Mouse (Mus musculus): ENCODE results near the gene Nt5m. TPM values are rescaled to one million over a fixed set of nuclear protein-coding genes. Genes with fewer than 3 reads are reported as not detected.
A peak's percentile ranks its signal among the peaks of the same experiment; 100 is the strongest.

Gene Nt5m
- polyA plus RNA-seq, 1 experiment from 2014 or later: 37.3 TPM

- Histone ChIP-seq H3K27me3 (replicated peaks; ENCODE audit: low read depth, poor library complexity, severe bottlenecking) (no peaks in the 10 kb centered on the region), H3K4me1 (peaks cover 31% of the 10 kb centered on the region), H3K27ac (replicated peaks) (no peak overlapping the region), H3K9me3 (no peaks in the 10 kb centered on the region), H3K4me3 (no peak overlapping the region), H3K36me3 (replicated peaks) (no peaks in the 10 kb centered on the region)
- WGBS: 79% methylated on average over 6 of the region's 6 CpGs
- DNase-seq (ENCODE audit: low spot score): no peak
Measured at GRCm38 (mm10) chr11:59894916-59895315, 55.7 kb downstream of the Nt5m start.

- Histone ChIP-seq H3K27me3 (replicated peaks; ENCODE audit: low read depth, poor library complexity, severe bottlenecking) (no peaks in the 10 kb centered on the region), H3K36me3 (replicated peaks) (no peaks in the 10 kb centered on the region), H3K27ac (replicated peaks) (no peak overlapping the region), H3K4me1 (peaks cover 35% of the 10 kb centered on the region), H3K9me3 (no peaks in the 10 kb centered on the region), H3K4me3 (no peak overlapping the region)
- 82% methylated on average over 8 of the region's 8 CpGs for whole genome bisulfite sequencing
- DNase-seq (ENCODE audit: low spot score): no peak
Measured at GRCm38 (mm10) chr11:59895316-59895715, 56.1 kb downstream of the Nt5m start.

GRCm38 (mm10) chr11:59897981-59898599, 58.8 kb downstream of the Nt5m start:
- DNase-seq (ENCODE audit: low spot score): no peak
- 85% methylated on average over 11 of the region's 11 CpGs for WGBS
- peaks cover 35% of the 10 kb centered on the region for H3K4me1 ChIP-seq

GRCm38 (mm10) chr11:59899711-59900685, 60.8 kb downstream of the Nt5m start:
- H3K9me3 ChIP-seq: no peaks in the 10 kb centered on the region
- H3K4me1 ChIP-seq: peaks cover 21% of the 10 kb centered on the region
- peak overlapping the region; percentile 8; the same call in 1 of the 2 replicates for H3K27ac ChIP-seq (replicated peaks)
- no peaks in the 10 kb centered on the region for H3K36me3 ChIP-seq (replicated peaks)
- no peaks in the 10 kb centered on the region for H3K27me3 ChIP-seq (replicated peaks; ENCODE audit: low read depth, poor library complexity, severe bottlenecking)
- no peak for DNase-seq (ENCODE audit: low spot score)
- H3K4me3 ChIP-seq: no peak overlapping the region
- 57% methylated on average over 13 of the region's 13 CpGs for WGBS

More at GRCm38 (mm10) chr11:59897981-59898599, 58.8 kb downstream of the Nt5m start:
- Histone ChIP-seq H3K27ac (replicated peaks) (no peak overlapping the region), H3K27me3 (replicated peaks; ENCODE audit: low read depth, poor library complexity, severe bottlenecking) (no peaks in the 10 kb centered on the region), H3K4me3 (no peak overlapping the region), H3K36me3 (replicated peaks) (no peaks in the 10 kb centered on the region), H3K9me3 (no peaks in the 10 kb centered on the region)

- DNase-seq (ENCODE audit: low spot score): no peak
- WGBS: 89% methylated on average over 1 of the region's 1 CpGs
- no peaks in the 10 kb centered on the region for H3K27me3 ChIP-seq (replicated peaks; ENCODE audit: low read depth, poor library complexity, severe bottlenecking)
- H3K4me1 ChIP-seq: peaks cover 17% of the 10 kb centered on the region; the same call in 1 of the 2 replicates
- H3K36me3 ChIP-seq (replicated peaks): no peaks in the 10 kb centered on the region
- H3K9me3 ChIP-seq: no peaks in the 10 kb centered on the region
- no peak overlapping the region for H3K4me3 ChIP-seq
- H3K27ac ChIP-seq (replicated peaks): no peak overlapping the region
Measured at GRCm38 (mm10) chr11:59900995-59901394, 61.7 kb downstream of the Nt5m start.

- H3K9me3 ChIP-seq: no peaks in the 10 kb centered on the region
- no peaks in the 10 kb centered on the region for H3K27me3 ChIP-seq (replicated peaks; ENCODE audit: low read depth, poor library complexity, severe bottlenecking)
- H3K36me3 ChIP-seq (replicated peaks): no peaks in the 10 kb centered on the region
- H3K4me1 ChIP-seq: peaks cover 17% of the 10 kb centered on the region; the same call in 1 of the 2 replicates
- no peak for DNase-seq (ENCODE audit: low spot score)
- no peak overlapping the region for H3K4me3 ChIP-seq
- 59% methylated on average over 8 of the region's 8 CpGs for WGBS
- H3K27ac ChIP-seq (replicated peaks): peak overlapping the region; percentile 14; the same call in 1 of the 2 replicates
Measured at GRCm38 (mm10) chr11:59902045-59902726, 62.9 kb downstream of the Nt5m start.

- Histone ChIP-seq H3K27ac (replicated peaks) (no peak overlapping the region), H3K27me3 (replicated peaks; ENCODE audit: low read depth, poor library complexity, severe bottlenecking) (no peaks in the 10 kb centered on the region), H3K36me3 (replicated peaks) (no peaks in the 10 kb centered on the region), H3K4me3 (no peak overlapping the region), H3K9me3 (no peaks in the 10 kb centered on the region), H3K4me1 (peaks cover 3% of the 10 kb centered on the region; the same call in 1 of the 2 replicates)
- DNase-seq (ENCODE audit: low spot score): no peak
- 88% methylated on average over 6 of the region's 6 CpGs for whole genome bisulfite sequencing
Measured at GRCm38 (mm10) chr11:59906521-59907123, 67.4 kb downstream of the Nt5m start.

- Histone ChIP-seq H3K4me1 (no peaks in the 10 kb centered on the region), H3K9me3 (no peaks in the 10 kb centered on the region), H3K36me3 (replicated peaks) (no peaks in the 10 kb centered on the region), H3K27me3 (replicated peaks; ENCODE audit: low read depth, poor library complexity, severe bottlenecking) (no peaks in the 10 kb centered on the region), H3K4me3 (no peak overlapping the region), H3K27ac (replicated peaks) (no peak overlapping the region)
- 71% methylated on average over 3 of the region's 3 CpGs for WGBS
- DNase-seq (ENCODE audit: low spot score): no peak
Measured at GRCm38 (mm10) chr11:59908446-59908845, 69.2 kb downstream of the Nt5m start.

- no peak for DNase-seq (ENCODE audit: low spot score)
- Histone ChIP-seq H3K27me3 (replicated peaks; ENCODE audit: low read depth, poor library complexity, severe bottlenecking) (no peaks in the 10 kb centered on the region), H3K27ac (replicated peaks) (no peak overlapping the region), H3K9me3 (no peaks in the 10 kb centered on the region), H3K36me3 (replicated peaks) (no peaks in the 10 kb centered on the region), H3K4me1 (no peaks in the 10 kb centered on the region), H3K4me3 (no peak overlapping the region)
Measured at GRCm38 (mm10) chr11:59910586-59910985, 71.3 kb downstream of the Nt5m start.

GRCm38 (mm10) chr11:59911523-59911922, 72.3 kb downstream of the Nt5m start:
- no peak for DNase-seq (ENCODE audit: low spot score)
- H3K27ac ChIP-seq (replicated peaks): no peak overlapping the region
- no peaks in the 10 kb centered on the region for H3K9me3 ChIP-seq
- 90% methylated on average over 1 of the region's 1 CpGs for WGBS
- H3K36me3 ChIP-seq (replicated peaks): no peaks in the 10 kb centered on the region
- H3K4me1 ChIP-seq: no peaks in the 10 kb centered on the region
- no peak overlapping the region for H3K4me3 ChIP-seq
- H3K27me3 ChIP-seq (replicated peaks; ENCODE audit: low read depth, poor library complexity, severe bottlenecking): no peaks in the 10 kb centered on the region

GRCm38 (mm10) chr11:59913702-59914101, 74.5 kb downstream of the Nt5m start:
- Histone ChIP-seq H3K4me1 (no peaks in the 10 kb centered on the region), H3K27me3 (replicated peaks; ENCODE audit: low read depth, poor library complexity, severe bottlenecking) (no peaks in the 10 kb centered on the region), H3K27ac (replicated peaks) (no peak overlapping the region), H3K4me3 (no peak overlapping the region), H3K36me3 (replicated peaks) (no peaks in the 10 kb centered on the region), H3K9me3 (no peaks in the 10 kb centered on the region)
- DNase-seq (ENCODE audit: low spot score): no peak
- WGBS: 91% methylated on average over 4 of the region's 4 CpGs

- 60% methylated on average over 4 of the region's 4 CpGs for WGBS
- no peak overlapping the region for H3K27ac ChIP-seq (replicated peaks)
- no peak overlapping the region for H3K4me3 ChIP-seq
- H3K9me3 ChIP-seq: no peaks in the 10 kb centered on the region
- H3K36me3 ChIP-seq (replicated peaks): no peaks in the 10 kb centered on the region
- peaks cover 5% of the 10 kb centered on the region for H3K4me1 ChIP-seq
- H3K27me3 ChIP-seq (replicated peaks; ENCODE audit: low read depth, poor library complexity, severe bottlenecking): no peaks in the 10 kb centered on the region
- DNase-seq (ENCODE audit: low spot score): no peak
Measured at GRCm38 (mm10) chr11:59918014-59918413, 78.8 kb downstream of the Nt5m start.

All from embryonic facial prominence, embryonic 10.5 days (tissue).